Mouse (Mus musculus): ENCODE measurements around the gene Olfr317. TPM values are rescaled to one million over a fixed set of nuclear protein-coding genes. Genes with fewer than 3 reads are reported as not detected.
"Not testable (repeated sequence)": the region's sequence is repeated elsewhere in the genome, so short reads cannot be mapped to it uniquely, and the experiment has no call there.

The Olfr317 gene
- polyA plus RNA-seq (2016; fragmentation: Nextera tagmentation; extraction: Ambion mirVana): not detected in 2 replicates

- no peak within 1 kb of the TSS for H3K4me3 ChIP-seq
- no peaks in the 10 kb centered on the region for H3K27me3 ChIP-seq (replicated peaks; ENCODE audit: low read depth, poor library complexity, severe bottlenecking)
- 75% methylated on average over 4 of the region's 4 CpGs for WGBS
- H3K4me1 ChIP-seq: no peaks in the 10 kb centered on the region
- no peak for DNase-seq (ENCODE audit: low spot score)
- no peaks in the 10 kb centered on the region for H3K9me3 ChIP-seq
- H3K36me3 ChIP-seq (replicated peaks): no peaks in the 10 kb centered on the region
- no peak within 1 kb of the TSS for H3K27ac ChIP-seq (replicated peaks)
Measured at GRCm38 (mm10) chr11:58738792-58739262, at the start of gene Olfr317. Gene Olfr317 (minus strand): TSS chr11:58739212.

DNA sequence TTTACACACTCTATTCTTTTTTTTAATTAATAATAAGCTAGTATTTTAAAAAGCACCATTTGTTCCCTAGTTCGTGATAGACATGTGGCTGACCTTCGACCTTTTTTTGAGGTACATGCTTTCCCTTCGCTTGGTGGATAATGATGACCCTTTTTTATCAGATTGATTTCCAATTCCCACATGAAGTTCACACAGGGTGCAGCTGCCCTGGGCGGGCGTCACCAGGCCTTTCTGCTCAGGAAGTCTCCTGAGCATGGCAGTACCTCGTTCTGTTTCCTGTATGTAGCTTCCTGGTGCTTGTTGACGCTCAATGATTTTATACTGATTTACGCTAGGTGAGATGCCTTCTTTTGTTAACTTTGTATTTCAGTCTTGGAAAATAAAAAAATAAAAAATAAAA lies 49.3 kb upstream of the Olfr317 start:
- no peaks in the 10 kb centered on the region for H3K9me3 ChIP-seq
- H3K4me3 ChIP-seq: no peak overlapping the region
- no peak overlapping the region for H3K27ac ChIP-seq (replicated peaks)
- WGBS: 84% methylated on average over 8 of the region's 8 CpGs
- H3K27me3 ChIP-seq (replicated peaks; ENCODE audit: low read depth, poor library complexity, severe bottlenecking): no peaks in the 10 kb centered on the region
- no peak for DNase-seq (ENCODE audit: low spot score)
- no peaks in the 10 kb centered on the region for H3K36me3 ChIP-seq (replicated peaks)
- no peaks in the 10 kb centered on the region for H3K4me1 ChIP-seq

- H3K4me3 ChIP-seq: no peak overlapping the region
- no peaks in the 10 kb centered on the region for H3K36me3 ChIP-seq (replicated peaks)
- no peak for DNase-seq (ENCODE audit: low spot score)
- H3K27me3 ChIP-seq (replicated peaks; ENCODE audit: low read depth, poor library complexity, severe bottlenecking): no peaks in the 10 kb centered on the region
- no peaks in the 10 kb centered on the region for H3K9me3 ChIP-seq
- H3K27ac ChIP-seq (replicated peaks): no peak overlapping the region
- no peaks in the 10 kb centered on the region for H3K4me1 ChIP-seq
- 89% methylated on average over 10 of the region's 10 CpGs for WGBS
Measured at GRCm38 (mm10) chr11:58787651-58788050, 48.6 kb upstream of the Olfr317 start.

GRCm38 (mm10) chr11:58784182-58784581 lies 45.2 kb upstream of the Olfr317 start:
- no peaks in the 10 kb centered on the region for H3K9me3 ChIP-seq
- no peak overlapping the region for H3K27ac ChIP-seq (replicated peaks)
- no peaks in the 10 kb centered on the region for H3K36me3 ChIP-seq (replicated peaks)
- no peaks in the 10 kb centered on the region for H3K27me3 ChIP-seq (replicated peaks; ENCODE audit: low read depth, poor library complexity, severe bottlenecking)
- no peak for DNase-seq (ENCODE audit: low spot score)
- 84% methylated on average over 2 of the region's 2 CpGs for WGBS
- no peak overlapping the region for H3K4me3 ChIP-seq
- H3K4me1 ChIP-seq: no peaks in the 10 kb centered on the region

GRCm38 (mm10) chr11:58782480-58783089 lies 43.6 kb upstream of the Olfr317 start, which contains the start of gene Olfr314:
Gene Olfr314 (plus strand): TSS chr11:58782952.
- Histone ChIP-seq H3K36me3 (replicated peaks) (no peaks in the 10 kb centered on the region), H3K4me3 (no peak within 1 kb of the TSS), H3K9me3 (no peaks in the 10 kb centered on the region), H3K4me1 (no peaks in the 10 kb centered on the region), H3K27ac (replicated peaks) (no peak within 1 kb of the TSS), H3K27me3 (replicated peaks; ENCODE audit: low read depth, poor library complexity, severe bottlenecking) (no peaks in the 10 kb centered on the region)
- DNase-seq (ENCODE audit: low spot score): no peak
- WGBS: 84% methylated on average over 6 of the region's 6 CpGs

GRCm38 (mm10) chr11:58772888-58773287 lies 33.9 kb upstream of the Olfr317 start, which contains the start of gene Olfr315:
Gene Olfr315 (plus strand): TSS chr11:58773188.
- Histone ChIP-seq H3K4me3 (no peak within 1 kb of the TSS), H3K4me1 (no peaks in the 10 kb centered on the region), H3K36me3 (replicated peaks) (no peaks in the 10 kb centered on the region), H3K9me3 (no peaks in the 10 kb centered on the region), H3K27ac (replicated peaks) (no peak within 1 kb of the TSS), H3K27me3 (replicated peaks; ENCODE audit: low read depth, poor library complexity, severe bottlenecking) (no peaks in the 10 kb centered on the region)
- no peak for DNase-seq (ENCODE audit: low spot score)

GRCm38 (mm10) chr11:58752434-58752833 lies 13.4 kb upstream of the Olfr317 start, which contains the start of gene Olfr316:
Gene Olfr316 (plus strand): TSS chr11:58752734.
- 92% methylated on average over 2 of the region's 2 CpGs for WGBS
- no peak within 1 kb of the TSS for H3K27ac ChIP-seq (replicated peaks)
- H3K9me3 ChIP-seq: no peaks in the 10 kb centered on the region
- H3K4me3 ChIP-seq: no peak within 1 kb of the TSS
- DNase-seq (ENCODE audit: low spot score): no peak
- no peaks in the 10 kb centered on the region for H3K36me3 ChIP-seq (replicated peaks)
- no peaks in the 10 kb centered on the region for H3K4me1 ChIP-seq
- no peaks in the 10 kb centered on the region for H3K27me3 ChIP-seq (replicated peaks; ENCODE audit: low read depth, poor library complexity, severe bottlenecking)

GRCm38 (mm10) chr11:58751096-58751495 lies 12.1 kb upstream of the Olfr317 start:
- H3K36me3 ChIP-seq (replicated peaks): not testable (repeated sequence)
- 80% methylated on average over 18 of the region's 18 CpGs for WGBS

GRCm38 (mm10) chr11:58733372-58733771 lies 5.6 kb downstream of the Olfr317 start:
- Histone ChIP-seq H3K4me1 (no peaks in the 10 kb centered on the region), H3K27ac (replicated peaks) (no peak overlapping the region), H3K36me3 (replicated peaks) (no peaks in the 10 kb centered on the region), H3K4me3 (no peak overlapping the region), H3K27me3 (replicated peaks; ENCODE audit: low read depth, poor library complexity, severe bottlenecking) (no peaks in the 10 kb centered on the region), H3K9me3 (no peaks in the 10 kb centered on the region)
- WGBS: 71% methylated on average over 3 of the region's 3 CpGs
- no peak for DNase-seq (ENCODE audit: low spot score)

More at GRCm38 (mm10) chr11:58751096-58751495, 12.1 kb upstream of the Olfr317 start:
- H3K9me3 ChIP-seq; H3K4me3 ChIP-seq; H3K27me3 ChIP-seq (replicated peaks; ENCODE audit: low read depth, poor library complexity, severe bottlenecking); DNase-seq (ENCODE audit: low spot score); H3K27ac ChIP-seq (replicated peaks); H3K4me1 ChIP-seq: not testable (repeated sequence)

- H3K36me3 ChIP-seq (replicated peaks); H3K9me3 ChIP-seq; H3K4me3 ChIP-seq; DNase-seq (ENCODE audit: low spot score); H3K27me3 ChIP-seq (replicated peaks; ENCODE audit: low read depth, poor library complexity, severe bottlenecking); H3K27ac ChIP-seq (replicated peaks); H3K4me1 ChIP-seq: not testable (repeated sequence)
- 84% methylated on average over 6 of the region's 6 CpGs for WGBS
Measured at GRCm38 (mm10) chr11:58727896-58728650, 10.9 kb downstream of the Olfr317 start.

GRCm38 (mm10) chr11:58723914-58724313 lies 15.1 kb downstream of the Olfr317 start, which contains the start of gene Olfr318:
Gene Olfr318 (minus strand): TSS chr11:58724014.
- Histone ChIP-seq H3K4me1 (no peaks in the 10 kb centered on the region), H3K4me3 (no peak within 1 kb of the TSS), H3K36me3 (replicated peaks) (no peaks in the 10 kb centered on the region), H3K27me3 (replicated peaks; ENCODE audit: low read depth, poor library complexity, severe bottlenecking) (no peaks in the 10 kb centered on the region), H3K9me3 (no peaks in the 10 kb centered on the region), H3K27ac (replicated peaks) (no peak within 1 kb of the TSS)
- DNase-seq (ENCODE audit: low spot score): no peak

- no peaks in the 10 kb centered on the region for H3K27me3 ChIP-seq (replicated peaks; ENCODE audit: low read depth, poor library complexity, severe bottlenecking)
- DNase-seq (ENCODE audit: low spot score): no peak
- H3K36me3 ChIP-seq (replicated peaks): no peaks in the 10 kb centered on the region
- no peak overlapping the region for H3K4me3 ChIP-seq
- H3K4me1 ChIP-seq: no peaks in the 10 kb centered on the region
- no peaks in the 10 kb centered on the region for H3K9me3 ChIP-seq
- H3K27ac ChIP-seq (replicated peaks): no peak overlapping the region
- 91% methylated on average over 4 of the region's 4 CpGs for WGBS
Measured at GRCm38 (mm10) chr11:58719701-58720100, 19.3 kb downstream of the Olfr317 start.

GRCm38 (mm10) chr11:58717723-58718122 lies 21.3 kb downstream of the Olfr317 start:
- H3K9me3 ChIP-seq; H3K36me3 ChIP-seq (replicated peaks); H3K27me3 ChIP-seq (replicated peaks; ENCODE audit: low read depth, poor library complexity, severe bottlenecking); H3K4me3 ChIP-seq; H3K4me1 ChIP-seq; H3K27ac ChIP-seq (replicated peaks); DNase-seq (ENCODE audit: low spot score): not testable (repeated sequence)
- whole genome bisulfite sequencing: 91% methylated on average over 7 of the region's 7 CpGs
